Mouse (Mus musculus): ENCODE data around the gene Pxylp1. TPM values are rescaled to one million over a fixed set of nuclear protein-coding genes. Genes with fewer than 3 reads are reported as not detected.
A peak's percentile ranks its signal among the peaks of the same experiment; 100 is the strongest.

Gene Pxylp1
- total and polyA plus RNA-seq, 3 experiments: 7.8 to 10.1 (median 8.3) TPM

GRCm38 (mm10) chr9:96914851-96915250, 22.4 kb upstream of the Pxylp1 start:
- Histone ChIP-seq H3K4me2 (ENCODE audit: insufficient read depth, low read depth, poor library complexity, severe bottlenecking) (no peak overlapping the region), H3K36me3 (replicated peaks in 1 of 2; ENCODE audit: control insufficient read depth in 1 of 2, insufficient read depth in 1 of 2, low read length in 1 of 2) (no peaks in the 10 kb centered on the region), H3K27ac (ENCODE audit: insufficient read depth, low read depth) (no peak overlapping the region), H3K79me2 (replicated peaks; ENCODE audit: control insufficient read depth, extremely low read depth, insufficient read depth, poor library complexity, severe bottlenecking) (no peaks in the 10 kb centered on the region), H3K4me1 (ENCODE audit: control insufficient read depth in 1 of 2, insufficient read depth in 2 of 2) (no peaks in the 10 kb centered on the region), H3K4me3 (replicated peaks in 1 of 3; ENCODE audit: low read depth in 2 of 3, low read length in 2 of 3, poor library complexity in 1 of 3) (no peak overlapping the region), H3K9me3 (replicated peaks; ENCODE audit: low read length) (peaks cover 14% of the 10 kb centered on the region), H3K27me3 (replicated peaks) (peaks cover 14% of the 10 kb centered on the region), H3K9ac (ENCODE audit: insufficient read depth, low read depth) (no peak overlapping the region)
- no peak for DNase-seq (ENCODE audit: extremely low read depth)
- dilution Hi-C loops (cut with MboI; ENCODE audit: extremely low pct_ligation_motif_present, extremely low pct_unique_long_range_greater_than_20kb, low sequenced_read_pairs) (no loop called here), in situ Hi-C loops (cut with MboI; ENCODE audit: low pct_ligation_motif_present, low pct_unique_long_range_greater_than_20kb, low sequenced_read_pairs) (no loop called here)
- TF ChIP-seq EP300 (IDR thresholded peaks at IDR 0.05; ENCODE audit: low read length) (no peak), BHLHE40 (IDR thresholded peaks at IDR 0.05; ENCODE audit: low read depth, low read length) (no peak), GABPA (IDR thresholded peaks at IDR 0.05; ENCODE audit: insufficient replicate concordance, low read depth, low read length) (no peak), IRF4 (IDR thresholded peaks at IDR 0.05; ENCODE audit: low read depth, low read length) (no peak), MAFK (IDR thresholded peaks at IDR 0.05; ENCODE audit: insufficient replicate concordance, low read length) (no peak), KAT2A (IDR thresholded peaks at IDR 0.05; ENCODE audit: insufficient replicate concordance, low read length) (no peak), ZKSCAN1 (IDR thresholded peaks at IDR 0.05; ENCODE audit: borderline replicate concordance, low read depth, low read length) (no peak), E2F4 (IDR thresholded peaks at IDR 0.05; ENCODE audit: insufficient replicate concordance, low read depth, low read length) (no peak), NRF1 (IDR thresholded peaks at IDR 0.05; ENCODE audit: low read depth, low read length) (no peak), POLR2AphosphoS2 (IDR thresholded peaks at IDR 0.05; ENCODE audit: low read depth, low read length) (no peak), RCOR1 (conservative IDR thresholded peaks at IDR 0.05; ENCODE audit: low read depth, low read length) (no peak), UBTF (IDR thresholded peaks at IDR 0.05; ENCODE audit: low read depth, low read length) (no peak), MEF2A (IDR thresholded peaks at IDR 0.05; ENCODE audit: borderline replicate concordance, low read depth, low read length) (no peak), ZC3H11A (IDR thresholded peaks at IDR 0.05; ENCODE audit: low read depth, low read length) (no peak), TBP (conservative IDR thresholded peaks at IDR 0.05; ENCODE audit: low read depth, low read length) (no peak), ZNF384 (IDR thresholded peaks at IDR 0.05; ENCODE audit: low read depth, low read length) (no peak), ZMIZ1 (IDR thresholded peaks at IDR 0.05; ENCODE audit: low read depth, low read length) (no peak), MAX (IDR thresholded peaks at IDR 0.05; ENCODE audit: low read length) (no peak), PAX5 (IDR thresholded peaks at IDR 0.05; ENCODE audit: low read length) (no peak), USF2 (conservative IDR thresholded peaks at IDR 0.05; ENCODE audit: low read depth, low read length) (no peak)

GRCm38 (mm10) chr9:96914005-96914404, 21.5 kb upstream of the Pxylp1 start:
- Histone ChIP-seq H3K36me3 (replicated peaks in 1 of 2; ENCODE audit: control insufficient read depth in 1 of 2, insufficient read depth in 1 of 2, low read length in 1 of 2) (no peaks in the 10 kb centered on the region), H3K4me1 (ENCODE audit: control insufficient read depth in 1 of 2, insufficient read depth in 2 of 2) (no peaks in the 10 kb centered on the region), H3K27me3 (replicated peaks) (peaks cover 21% of the 10 kb centered on the region), H3K9me3 (replicated peaks; ENCODE audit: low read length) (peaks cover 5% of the 10 kb centered on the region), H3K4me3 (replicated peaks in 1 of 3; ENCODE audit: low read depth in 2 of 3, low read length in 2 of 3, poor library complexity in 1 of 3) (no peak overlapping the region), H3K9ac (ENCODE audit: insufficient read depth, low read depth) (no peak overlapping the region), H3K4me2 (ENCODE audit: insufficient read depth, low read depth, poor library complexity, severe bottlenecking) (no peak overlapping the region), H3K79me2 (replicated peaks; ENCODE audit: control insufficient read depth, extremely low read depth, insufficient read depth, poor library complexity, severe bottlenecking) (no peaks in the 10 kb centered on the region), H3K27ac (ENCODE audit: insufficient read depth, low read depth) (no peak overlapping the region)
- DNase-seq (ENCODE audit: extremely low read depth): no peak
- dilution Hi-C loops (cut with MboI; ENCODE audit: extremely low pct_ligation_motif_present, extremely low pct_unique_long_range_greater_than_20kb, low sequenced_read_pairs): no loop called here
- TF ChIP-seq NRF1 (IDR thresholded peaks at IDR 0.05; ENCODE audit: low read depth, low read length) (no peak), CTCF (conservative IDR thresholded peaks at IDR 0.05 in 1 of 2, IDR thresholded peaks at IDR 0.05 in 1 of 2; ENCODE audit: low read depth in 2 of 2, low read length in 2 of 2) (peak; percentile 6 to 40; a peak in 2 of 4 replicates), ELF1 (IDR thresholded peaks at IDR 0.05; ENCODE audit: low read depth, low read length) (no peak), POLR2A (IDR thresholded peaks at IDR 0.05; ENCODE audit: low read depth, low read length) (no peak), IRF4 (IDR thresholded peaks at IDR 0.05; ENCODE audit: low read depth, low read length) (no peak), ETS1 (conservative IDR thresholded peaks at IDR 0.05; ENCODE audit: low read depth, low read length) (no peak), USF2 (conservative IDR thresholded peaks at IDR 0.05; ENCODE audit: low read depth, low read length) (no peak), GABPA (IDR thresholded peaks at IDR 0.05; ENCODE audit: insufficient replicate concordance, low read depth, low read length) (no peak)
- in situ Hi-C loops (cut with MboI; ENCODE audit: low pct_ligation_motif_present, low pct_unique_long_range_greater_than_20kb, low sequenced_read_pairs): no loop called here
